Mouse (Mus musculus) olfactory bulb, adult 2 months (tissue): ENCODE measurements at regions not wholly inside any gene's neighbourhood (a gene's known extent, or its start where the extent isn't known, plus 50 kb on each side); places are given as distances from the start of the nearest gene placed in this dataset.

Source experiments
- CTCF ChIP-seq: fragments of 200-500 bp; IDR thresholded peaks from 2 replicates; pipeline ENCODE4 v1.5.1; 2012; ENCODE audit warnings: low read depth, mild to moderate bottlenecking, low read length, moderate library complexity; ENCODE audit not compliant: insufficient read depth
- POLR2A ChIP-seq: fragments of 200-500 bp; IDR thresholded peaks from 2 replicates; pipeline ENCODE4 v1.6.1; 2012; ENCODE audit warnings: mild to moderate bottlenecking, low read depth, low read length, moderate library complexity; ENCODE audit not compliant: insufficient read depth

DNA sequence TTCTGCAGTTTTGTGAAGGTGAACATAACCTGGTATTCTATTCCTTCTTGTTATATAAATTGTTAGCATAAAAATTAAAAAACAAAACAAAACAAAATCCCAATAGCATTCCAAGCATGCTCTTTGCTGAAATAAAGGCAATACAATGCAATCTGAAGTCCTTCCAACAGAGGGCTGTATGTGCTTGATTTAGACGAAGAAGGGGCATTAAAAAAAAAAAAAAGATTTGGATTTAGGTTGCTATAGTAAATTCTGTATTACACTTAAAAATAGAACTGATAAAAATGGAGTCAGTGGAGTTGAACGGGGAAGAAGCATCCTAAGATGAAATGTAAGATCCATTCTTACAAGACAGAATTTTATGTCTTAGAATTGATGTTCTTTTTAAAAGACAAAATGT is 810.6 kb upstream of the Gm5150 start:
- no peak for TF ChIP-seq CTCF
- no peak for TF ChIP-seq POLR2A
